Mouse (Mus musculus): ENCODE measurements at regions not wholly inside any gene's neighbourhood (a gene's known extent, or its start where the extent isn't known, plus 50 kb on each side); places are given as distances from the start of the nearest gene placed in this dataset.

DNA sequence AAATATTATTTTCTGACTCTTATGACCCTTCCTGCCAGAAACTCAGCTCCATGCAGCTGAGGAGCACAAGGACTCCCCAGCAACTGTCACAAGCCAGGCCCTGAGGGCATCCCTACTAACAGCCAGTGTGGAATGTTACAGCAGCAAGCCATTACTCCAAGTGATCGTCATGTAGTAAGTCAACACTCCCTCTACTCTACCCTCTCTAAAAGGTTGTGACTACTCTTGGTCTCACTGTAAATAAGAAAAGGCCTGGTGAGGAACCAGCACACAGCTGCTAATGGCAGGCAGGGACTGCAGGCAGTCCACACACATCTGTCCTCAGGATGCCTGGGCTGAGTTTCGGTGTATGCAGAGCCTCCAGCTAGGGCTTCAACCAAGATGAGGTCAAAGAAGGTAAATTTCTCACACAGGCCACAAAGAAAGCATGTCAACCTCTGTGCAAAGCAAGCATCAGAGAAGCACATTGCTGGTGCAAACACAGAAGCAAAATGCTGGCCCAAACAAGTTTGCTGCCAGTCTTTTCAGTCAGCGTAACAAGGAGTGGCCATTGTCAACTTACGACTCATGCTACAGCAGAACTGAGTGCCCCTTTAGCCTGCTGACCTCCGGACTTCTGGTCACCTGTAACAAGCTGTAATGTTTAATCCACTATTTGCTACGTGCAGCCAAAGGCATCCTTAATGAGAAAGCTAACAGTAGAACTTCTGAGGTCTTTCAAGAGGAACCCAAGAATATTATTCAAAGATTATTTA lies 62.9 kb upstream of the Ercc4 start:
- no peak for DNase-seq

- no peak for DNase-seq
Measured at GRCm38 (mm10) chr16:13049321-13049720, 60.2 kb upstream of the Ercc4 start.

- DNase-seq = no peak
Measured at GRCm38 (mm10) chr16:13050225-13050892, 59.1 kb upstream of the Ercc4 start.

DNA sequence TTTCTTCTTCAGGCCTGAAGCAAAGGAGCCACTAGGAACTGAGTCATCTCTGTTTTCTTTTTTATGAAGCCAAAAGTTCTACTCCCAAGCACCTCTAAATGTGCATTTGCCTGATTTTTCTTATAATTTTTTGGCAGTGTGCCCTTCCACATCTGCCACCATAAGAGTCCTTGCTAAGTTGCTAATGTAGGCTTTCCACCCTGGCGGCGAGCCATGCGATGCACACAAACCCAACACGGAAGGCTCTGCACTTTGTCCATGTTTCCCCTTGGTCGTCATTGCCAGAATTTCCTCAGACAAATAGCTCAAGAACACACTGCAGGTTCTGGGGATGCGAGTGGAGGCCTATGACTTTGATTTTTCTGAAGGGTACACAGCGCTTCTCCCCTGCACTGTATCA lies 54.5 kb upstream of the Ercc4 start:
- DNase-seq = no peak

All from cerebellum, postnatal 36 days (tissue).